ENCODE assay signal across 8 mouse cellular contexts in genomic region chr5:107597301-107598077, GRCm38 (mm10). TPM values are rescaled to one million over a fixed set of nuclear protein-coding genes. Genes with fewer than 3 reads are reported as not detected.
A peak's percentile ranks its signal among the peaks of the same experiment; 100 is the strongest.
DNase-seq lines count a peak whose midpoint lies in the region; ATAC-seq lines count a peak whose summit lies in the region.

Gene Rpap2 (plus strand): TSS chr5:107597373.
Gene Glmn (minus strand): TSS chr5:107597888.

- DNase-seq in B cell, adult 2 months, result peak; percentile 82 to 84
- peak; percentile 89 for DNase-seq in brain, adult 2 months (ENCODE audit: low read depth, low spot score)
- peak; percentile 96 for DNase-seq in heart, embryonic 10.5 days (ENCODE audit: low spot score)
- peak; percentile 91 for DNase-seq in liver
- DNase-seq in spleen, postnatal 4 days (ENCODE audit: low spot score in 2 of 2), result peak; percentile 85 to 95

- H3K4me3 ChIP-seq in heart, embryonic 10.5 days, result peak within 1 kb of the TSS; percentile 77
- peak within 1 kb of the TSS; percentile 83 for H3K4me3 ChIP-seq in kidney, embryonic 15.5 days (replicated peaks)

- under 1% methylated on average over 46 of the region's 64 CpGs for WGBS in heart, embryonic 10.5 days
- WGBS in kidney, embryonic 15.5 days, result under 1% methylated on average over 64 of the region's 64 CpGs

- H3K4me2 ChIP-seq in kidney, embryonic 15.5 days, result peak within 1 kb of the TSS; percentile 60

- ATAC-seq in erythroblast, adult 5-6 weeks (replicated peaks; ENCODE audit: low FRiP score, poor library complexity, severe bottlenecking), result peak; percentile 92
- peak; percentile 97 for ATAC-seq in kidney, embryonic 15.5 days (replicated peaks; ENCODE audit: low FRiP score)
- peak; percentile 82 for ATAC-seq in monocyte, adult 5-6 weeks (replicated peaks; ENCODE audit: insufficient number of reproducible peaks, low FRiP score, low TSS enrichment, poor library complexity, severe bottlenecking)

- no peaks in the 10 kb centered on the region for H3K9me3 ChIP-seq in heart, embryonic 10.5 days
- H3K9me3 ChIP-seq in kidney, embryonic 15.5 days (replicated peaks), result no peaks in the 10 kb centered on the region

- no peaks in the 10 kb centered on the region for H3K27me3 ChIP-seq in heart, embryonic 10.5 days (ENCODE audit: insufficient read depth, poor library complexity, severe bottlenecking)
- H3K27me3 ChIP-seq in kidney, embryonic 15.5 days, result no peaks in the 10 kb centered on the region

- peak within 1 kb of the TSS; percentile 95 for H3K27ac ChIP-seq in heart, embryonic 10.5 days
- peak within 1 kb of the TSS; percentile 92 for H3K27ac ChIP-seq in kidney, embryonic 15.5 days

- H3K4me1 ChIP-seq in heart, embryonic 10.5 days, result 0 out of 2 replicates have a peak, but pooled peaks cover 3% of the 10 kb centered on the region
- peaks cover 7% of the 10 kb centered on the region; the same call in 1 of the 2 replicates for H3K4me1 ChIP-seq in kidney, embryonic 15.5 days

- peaks cover 24% of the 10 kb centered on the region for H3K36me3 ChIP-seq in heart, embryonic 10.5 days
- H3K36me3 ChIP-seq in kidney, embryonic 15.5 days, result peaks cover 22% of the 10 kb centered on the region

- peak within 1 kb of the TSS; percentile 85 for H3K9ac ChIP-seq in kidney, embryonic 15.5 days

RNA-seq across cellular contexts. Expression of gene Rpap2, which starts in this region (rescaled TPM):
- total RNA-seq in erythroblast, adult 5-6 weeks (2015; ENCODE audit: low replicate concordance), result 8.4 and 17.5 TPM in 2 replicates
- total RNA-seq in erythroblast, adult 5-6 weeks (2017; ENCODE audit: low replicate concordance), result 31.2 and 46.2 TPM in 2 replicates
- polyA plus RNA-seq in heart, embryonic 10.5 days (2016; fragmentation: Nextera tagmentation; extraction: Ambion mirVana), result 14.4 and 18.7 TPM in 2 replicates
- 16.6 and 19.6 TPM in 2 replicates for polyA plus RNA-seq in kidney, embryonic 15.5 days (2015; fragmentation: Nextera tagmentation; extraction: Ambion mirVana)
- total RNA-seq in monocyte, adult 5-6 weeks (2017), result 13.2 to 30.6 TPM (median 14.8 TPM) in 3 replicates

RNA-seq across cellular contexts. Expression of gene Glmn, which starts in this region (rescaled TPM):
- total RNA-seq in erythroblast, adult 5-6 weeks (2015; ENCODE audit: low replicate concordance), result 4.8 and 11.1 TPM in 2 replicates
- 14.5 and 16.0 TPM in 2 replicates for total RNA-seq in erythroblast, adult 5-6 weeks (2017; ENCODE audit: low replicate concordance)
- polyA plus RNA-seq in heart, embryonic 10.5 days (2016; fragmentation: Nextera tagmentation; extraction: Ambion mirVana), result 27.2 and 30.6 TPM in 2 replicates
- 28.3 and 30.5 TPM in 2 replicates for polyA plus RNA-seq in kidney, embryonic 15.5 days (2015; fragmentation: Nextera tagmentation; extraction: Ambion mirVana)
- total RNA-seq in monocyte, adult 5-6 weeks (2017), result 1.2 to 11.4 TPM (median 10.2 TPM) in 3 replicates

Comparison
In these comparisons a context has a peak if more than half of its experiments do, and no peak if none do; other contexts are left out.
1. Peak in every context shown above with its lines: DNase-seq, ATAC-seq, H3K4me3 ChIP-seq and H3K27ac ChIP-seq.